In the genomic region with DNA sequence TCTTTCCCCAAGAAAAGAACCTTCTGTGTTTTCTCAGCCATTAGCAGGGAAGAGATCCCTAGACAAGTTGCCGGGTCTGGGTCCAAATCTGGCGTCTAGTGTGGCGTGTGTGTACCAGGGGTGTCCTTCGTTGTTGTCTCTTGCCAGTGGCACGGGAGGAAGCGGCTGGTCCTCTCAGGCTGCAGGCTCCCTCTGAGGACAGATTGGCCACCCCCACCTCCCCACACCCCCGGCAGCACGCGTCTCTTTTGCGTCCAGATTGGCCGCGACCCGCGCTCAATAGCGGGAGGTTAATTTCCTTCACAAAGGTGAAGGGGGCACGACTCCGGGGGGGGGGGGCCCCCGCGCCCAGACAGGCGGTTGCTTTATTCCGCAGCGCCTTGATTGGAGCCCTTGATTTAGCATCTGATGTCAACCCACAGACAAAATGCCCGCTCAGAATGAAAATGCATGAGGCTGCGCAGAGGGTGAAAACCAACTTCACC, we compare ENCODE assay signal across 9 mouse cellular contexts. TPM values are rescaled to one million over a fixed set of nuclear protein-coding genes. Genes with fewer than 3 reads are reported as not detected.
DNase-seq lines count a peak whose midpoint lies in the region; ATAC-seq and TF ChIP-seq lines count a peak whose summit lies in the region.
"Had no signal": no experiment of that assay in that cellular context is flagged by ENCODE, and none has a peak within 500 bp of the region (broad histone marks: within the 10 kb centered on the region; RNA-seq: fewer than 3 reads in every experiment).

No protein-coding gene starts in this region.

- peaks cover 40% of the 10 kb centered on the region for H3K4me1 ChIP-seq in embryonic facial prominence, embryonic 15.5 days
- peaks cover 17% of the 10 kb centered on the region for H3K4me1 ChIP-seq in limb, embryonic 14.5 days (ENCODE audit: control insufficient read depth, insufficient read depth, low read length)
- peaks cover 15% of the 10 kb centered on the region for H3K4me1 ChIP-seq in small intestine, adult 2 months (ENCODE audit: control insufficient read depth, insufficient read depth, insufficient read length, low read length)

- no peak overlapping the region for H3K27ac ChIP-seq in embryonic facial prominence, embryonic 15.5 days (replicated peaks)
- no peak overlapping the region for H3K27ac ChIP-seq in limb, embryonic 14.5 days (replicated peaks; ENCODE audit: low read depth, low read length)
- H3K27ac ChIP-seq in small intestine, adult 2 months (ENCODE audit: insufficient read depth, low read depth, low read length) = no peak overlapping the region

- 2% methylated on average over 24 of the region's 24 CpGs for WGBS in embryonic facial prominence, embryonic 15.5 days
- WGBS in limb, embryonic 14.5 days = 1% methylated on average over 23 of the region's 24 CpGs
- WGBS in small intestine, adult 2 months = 4% methylated on average over 24 of the region's 24 CpGs

- peak; percentile 15; the same call in 1 of the 2 replicates for ATAC-seq in frontal cortex, adult (ENCODE audit: low TSS enrichment)
- no peak for ATAC-seq in embryonic facial prominence, embryonic 15.5 days (ENCODE audit: insufficient number of reproducible peaks, low FRiP score, low TSS enrichment, low read depth)
- ATAC-seq in limb, embryonic 14.5 days (ENCODE audit: low FRiP score, low read depth) = no peak

- DNase-seq in frontal cortex, postnatal 14 days (ENCODE audit: low spot score in 2 of 2) = no peak
- DNase-seq in A20 (ENCODE audit: low read depth, low spot score) = peak; percentile 46
- DNase-seq in limb, embryonic 14.5 days (ENCODE audit: low spot score) = no peak
- no peak for DNase-seq in left cerebral cortex, adult 8-10 months (ENCODE audit: low spot score in 2 of 2)
- DNase-seq in urinary bladder, postnatal 36 days (ENCODE audit: low spot score in 2 of 2) = no peak

- no peak overlapping the region for H3K9ac ChIP-seq in embryonic facial prominence, embryonic 15.5 days
- no peak overlapping the region for H3K9ac ChIP-seq in limb, embryonic 14.5 days (ENCODE audit: low read depth, low read length, severe bottlenecking)

- TF ChIP-seq POLR2A in limb, embryonic 14.5 days (IDR thresholded peaks at IDR 0.05; ENCODE audit: borderline replicate concordance, extremely low read depth, insufficient read depth, insufficient read length) = no peak
- no peak for TF ChIP-seq POLR2A in small intestine, adult 2 months (IDR thresholded peaks at IDR 0.05; ENCODE audit: low read depth, low read length)

- H3K9me3 ChIP-seq in embryonic facial prominence, embryonic 15.5 days (replicated peaks) = no peaks in the 10 kb centered on the region
- H3K9me3 ChIP-seq in limb, embryonic 14.5 days (ENCODE audit: control insufficient read depth, low read length) = no peaks in the 10 kb centered on the region

- peaks cover 88% of the 10 kb centered on the region for H3K27me3 ChIP-seq in embryonic facial prominence, embryonic 15.5 days
- H3K27me3 ChIP-seq in limb, embryonic 14.5 days (ENCODE audit: control insufficient read depth, insufficient read depth, low read length) = peaks cover 91% of the 10 kb centered on the region
- peaks cover 77% of the 10 kb centered on the region for H3K27me3 ChIP-seq in small intestine, adult 2 months (ENCODE audit: control insufficient read depth, insufficient read depth, low read length)

- H3K4me2 ChIP-seq in embryonic facial prominence, embryonic 15.5 days (replicated peaks) = peak overlapping the region; percentile 99
- H3K4me2 ChIP-seq in limb, embryonic 14.5 days (replicated peaks; ENCODE audit: low read depth, low read length, severe bottlenecking) = peak overlapping the region; percentile 94

- H3K36me3 ChIP-seq in embryonic facial prominence, embryonic 15.5 days = no peaks in the 10 kb centered on the region
- no peaks in the 10 kb centered on the region for H3K36me3 ChIP-seq in limb, embryonic 14.5 days (ENCODE audit: control insufficient read depth, insufficient read depth, low read length)
- no peaks in the 10 kb centered on the region for H3K36me3 ChIP-seq in small intestine, adult 2 months (ENCODE audit: control insufficient read depth, insufficient read depth, low read length)
- H3K36me3 ChIP-seq: G1E had no signal

- peak overlapping the region; percentile 52 for H3K4me3 ChIP-seq in embryonic facial prominence, embryonic 15.5 days (replicated peaks)
- peak overlapping the region; percentile 48 for H3K4me3 ChIP-seq in limb, embryonic 14.5 days (replicated peaks; ENCODE audit: low read length)
- peak overlapping the region; percentile 60; the same call in 1 of the 2 replicates for H3K4me3 ChIP-seq in small intestine, adult 2 months (ENCODE audit: low read depth, low read length)

- no peak for TF ChIP-seq CTCF in small intestine, adult 2 months (IDR thresholded peaks at IDR 0.05; ENCODE audit: extremely low read depth, insufficient read length, insufficient replicate concordance, low read depth, low read length)

RNA-seq across cellular contexts. Expression of a gene that starts 1.1 kb away (rescaled TPM):
- polyA plus RNA-seq in embryonic facial prominence, embryonic 15.5 days (2015; fragmentation: Nextera tagmentation; extraction: Ambion mirVana) = 1.4 and 1.7 TPM in 2 replicates
- polyA plus RNA-seq in limb, embryonic 14.5 days (2012; rRNA removed) = 0.35 and 0.41 TPM in 2 replicates
- 0.07 TPM in 1 of 2 replicates, not detected in the other for polyA plus RNA-seq in limb, embryonic 14.5 days (2014; fragmentation: Nextera tagmentation; extraction: Ambion mirVana)
- polyA plus RNA-seq in small intestine, adult 2 months (2012; rRNA removed) = 3.1 and 5.9 TPM in 2 replicates
- 1 to 10 TPM; 4.7 to 5.9 (median 5.8) TPM for total RNA-seq in left cerebral cortex, adult 8-10 months (2022)
- polyA plus RNA-seq: G1E had no signal
